Mouse (Mus musculus) large intestine, adult 2 months (tissue): ENCODE data around the gene Tnrc6c. TPM values are rescaled to one million over a fixed set of nuclear protein-coding genes. Genes with fewer than 3 reads are reported as not detected.

Experiments
- DNase-seq: peaks from one replicate; pipeline ENCODE4 v3.0.0-alpha.2; 2012; ENCODE audit warnings: low read depth, low spot score
- WGBS: fragments of 180-500 bp; shearing (Covaris S2); methylation state at CpG from one replicate; pipeline ENCODE4 v1.1.7; 2018; 5-methylcytosine and 5-hydroxymethylcytosine counted together
- polyA plus RNA-seq: library from polyadenylated mRNA; depleted of rRNA; stranded (reverse); fragments of >200 nt; gene quantifications from 2 replicates; pipeline ENCODE4 v1.2.3, GENCODE M21; 2012

Gene Tnrc6c
- polyA plus RNA-seq, 1 experiment, result 8.2 TPM

DNA sequence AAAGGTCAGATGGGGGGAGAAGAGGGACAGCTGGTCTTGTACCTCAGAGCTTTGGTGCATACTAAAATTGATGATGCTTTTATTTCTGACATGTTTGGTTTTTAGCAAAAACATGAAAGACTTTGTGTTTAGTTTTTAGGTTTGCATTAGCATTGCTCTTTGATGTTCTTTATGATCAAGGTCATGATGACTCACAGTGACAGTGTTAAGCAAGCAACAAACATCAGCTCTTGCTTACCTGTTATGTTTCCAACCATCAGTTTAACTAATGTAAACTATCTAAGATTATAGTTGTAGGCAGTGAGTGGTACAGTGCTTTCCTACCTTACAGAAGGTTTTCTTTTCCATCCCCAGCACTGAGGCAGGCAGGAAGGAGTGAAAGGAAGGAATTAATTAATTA, 12.5 kb downstream of the Tnrc6c start:
- no peak for DNase-seq

DNA sequence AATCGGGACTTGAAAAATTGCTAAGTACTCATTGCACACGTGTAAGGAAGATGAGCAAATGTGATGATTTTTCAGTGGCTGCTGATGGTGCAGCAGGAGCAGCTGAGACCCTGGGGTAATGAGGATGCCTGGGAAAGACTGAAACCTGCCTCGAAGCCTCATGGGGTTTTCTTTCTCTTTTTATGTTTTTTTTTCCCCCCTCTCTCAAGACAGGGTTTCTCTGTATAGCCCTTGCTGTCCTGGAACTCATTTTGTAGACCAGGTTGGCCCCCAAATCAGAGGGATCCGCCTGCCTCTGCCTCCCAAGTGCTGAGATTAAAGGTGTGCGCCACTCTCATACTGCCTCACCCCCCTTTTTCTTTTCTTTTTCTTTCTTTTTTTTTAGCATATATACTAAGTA, 13.1 kb downstream of the Tnrc6c start:
- WGBS, result 90% methylated on average over 5 of the region's 5 CpGs
- no peak for DNase-seq

DNA sequence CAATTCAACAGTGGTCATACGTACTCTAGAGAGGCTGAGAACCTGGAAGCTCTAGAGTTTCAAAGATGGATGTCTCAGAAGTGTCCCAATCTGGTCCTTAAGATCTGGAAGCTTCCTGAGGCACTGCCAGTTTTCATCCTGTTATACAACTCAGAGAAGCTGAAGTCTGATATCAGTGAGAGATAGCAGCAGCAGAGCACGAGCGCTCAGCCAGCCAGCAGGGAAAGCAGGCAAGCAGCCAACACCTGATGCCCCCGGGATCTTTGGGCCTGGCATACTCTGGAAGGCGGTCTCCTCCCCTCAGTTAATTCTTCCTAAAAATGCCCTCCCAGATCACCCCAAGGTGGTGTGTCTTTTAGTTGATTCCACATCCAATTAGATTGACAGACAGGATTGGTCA, 13.7 kb downstream of the Tnrc6c start:
- no peak for DNase-seq
- 71% methylated on average over 5 of the region's 5 CpGs for WGBS

DNA sequence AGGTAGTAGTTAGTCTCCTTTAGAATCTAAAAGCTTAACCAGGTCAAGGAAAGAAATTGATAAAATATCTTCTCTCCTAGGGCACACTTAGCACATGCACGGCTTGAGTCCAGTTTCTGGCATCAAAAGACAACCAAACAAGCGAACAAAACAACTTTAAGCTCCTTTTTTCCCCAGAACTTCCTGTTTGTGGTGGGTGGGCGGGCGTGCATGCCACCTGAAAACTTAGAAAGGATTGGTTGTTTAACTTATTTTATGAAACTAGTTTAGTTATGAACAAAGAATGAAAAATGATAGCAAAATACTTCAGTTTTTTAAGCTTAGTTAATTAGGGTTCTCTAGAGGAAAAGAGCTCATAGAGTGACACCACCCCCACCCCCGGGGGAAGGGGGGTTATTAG, 17.5 kb downstream of the Tnrc6c start:
- WGBS, result 81% methylated on average over 5 of the region's 5 CpGs
- no peak for DNase-seq

DNA sequence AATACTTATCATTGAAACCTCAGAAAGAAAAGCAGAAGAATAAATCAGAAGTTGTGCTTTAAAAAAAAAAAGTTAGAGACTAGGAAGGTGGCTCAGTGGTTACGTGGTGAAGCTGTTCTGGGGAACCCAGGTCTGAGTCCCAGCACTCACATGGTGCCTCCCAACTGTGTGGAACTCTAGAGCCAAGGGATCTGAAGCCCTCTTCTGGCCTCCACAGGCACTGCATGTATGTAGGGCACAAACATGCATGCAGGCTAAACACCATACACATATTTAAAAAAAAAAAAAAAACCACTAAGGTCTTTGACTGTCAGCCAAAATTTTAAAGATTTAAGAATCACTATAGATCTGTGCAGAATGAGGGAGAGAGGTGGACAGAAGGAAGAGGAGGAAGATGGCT, 20.4 kb downstream of the Tnrc6c start:
- 100% methylated on average over 1 of the region's 1 CpGs for WGBS
- no peak for DNase-seq

DNA sequence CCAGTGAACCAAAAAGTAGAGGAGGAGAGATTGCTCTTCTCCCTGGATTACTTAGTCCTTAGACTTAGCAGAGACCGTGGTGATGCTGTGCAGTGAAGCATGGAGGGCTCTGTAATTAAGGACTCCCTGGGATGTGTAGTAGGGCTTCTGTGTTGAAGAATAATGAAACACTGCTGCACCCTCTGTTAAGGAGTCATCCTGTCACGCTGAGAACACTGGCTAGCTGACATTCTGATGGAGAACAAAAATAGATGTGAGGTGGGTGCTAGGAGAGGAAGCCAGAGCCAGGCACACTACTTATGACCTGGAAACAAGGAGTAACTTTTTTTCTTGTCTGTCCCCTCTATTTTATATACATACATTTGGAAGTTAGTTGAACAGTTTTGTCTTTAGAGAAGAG, 22.6 kb downstream of the Tnrc6c start:
- 48% methylated on average over 2 of the region's 2 CpGs for whole genome bisulfite sequencing
- DNase-seq, result no peak

DNA sequence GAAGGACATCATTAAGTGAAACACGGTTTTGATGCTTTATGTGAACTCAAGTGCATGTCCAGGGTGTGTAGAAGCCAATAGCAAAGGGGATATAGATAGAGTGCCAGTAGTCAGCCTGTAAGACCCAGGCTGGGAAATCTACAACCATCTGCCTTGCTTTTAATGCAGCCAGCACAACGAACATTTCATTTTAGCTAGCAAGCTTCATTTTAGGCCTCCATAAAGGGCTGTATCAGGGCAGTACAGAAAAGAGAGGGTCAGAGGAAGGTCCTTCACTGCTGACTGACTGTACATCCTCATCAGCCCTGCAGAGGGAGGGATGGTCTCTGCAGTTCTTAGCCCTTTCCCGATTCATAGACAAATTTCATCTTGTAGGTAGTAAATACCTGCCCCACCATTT, 23.0 kb downstream of the Tnrc6c start:
- no peak for DNase-seq
- 59% methylated on average over 3 of the region's 3 CpGs for WGBS

DNA sequence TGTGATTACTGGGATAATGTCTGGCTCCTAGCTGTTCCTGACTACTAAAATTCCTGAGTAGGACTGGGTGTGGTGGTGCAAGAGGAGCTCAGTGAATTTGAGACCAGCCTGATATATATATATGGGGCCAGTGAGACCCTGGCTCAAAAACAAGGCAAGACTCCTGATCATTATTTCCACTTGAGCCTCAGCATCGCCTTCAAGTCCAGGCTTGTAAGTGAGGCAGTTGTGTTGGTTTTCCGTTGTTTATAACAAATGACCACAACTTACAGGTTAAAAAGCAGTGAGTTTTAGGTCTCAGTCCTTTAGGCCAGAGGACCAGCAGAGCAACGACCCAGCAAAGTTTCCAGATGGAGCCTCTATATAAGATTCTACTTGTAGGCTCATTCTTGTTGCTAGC, 23.5 kb downstream of the Tnrc6c start:
- DNase-seq, result no peak
- WGBS, result 79% methylated on average over 3 of the region's 3 CpGs

DNA sequence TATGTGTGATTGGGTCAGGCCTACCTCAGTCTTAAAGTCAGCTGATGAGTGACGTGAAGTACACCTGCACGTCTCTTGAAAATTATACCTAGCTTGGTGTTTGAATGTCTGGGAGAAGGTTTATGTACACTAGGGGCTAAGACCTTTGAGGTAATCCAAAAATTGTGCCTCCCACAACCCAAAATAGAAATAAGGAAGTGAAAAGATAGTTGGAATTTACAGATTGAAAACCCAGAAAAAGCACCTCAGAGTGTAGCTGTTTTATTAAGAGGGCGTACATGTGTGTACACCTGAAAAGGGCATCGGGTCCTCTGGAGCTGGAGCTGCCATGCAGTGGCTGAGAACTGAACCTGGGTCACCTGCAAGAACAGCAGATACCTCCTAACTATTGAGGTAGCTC, 24.1 kb downstream of the Tnrc6c start:
- no peak for DNase-seq
- WGBS, result 77% methylated on average over 4 of the region's 4 CpGs

DNA sequence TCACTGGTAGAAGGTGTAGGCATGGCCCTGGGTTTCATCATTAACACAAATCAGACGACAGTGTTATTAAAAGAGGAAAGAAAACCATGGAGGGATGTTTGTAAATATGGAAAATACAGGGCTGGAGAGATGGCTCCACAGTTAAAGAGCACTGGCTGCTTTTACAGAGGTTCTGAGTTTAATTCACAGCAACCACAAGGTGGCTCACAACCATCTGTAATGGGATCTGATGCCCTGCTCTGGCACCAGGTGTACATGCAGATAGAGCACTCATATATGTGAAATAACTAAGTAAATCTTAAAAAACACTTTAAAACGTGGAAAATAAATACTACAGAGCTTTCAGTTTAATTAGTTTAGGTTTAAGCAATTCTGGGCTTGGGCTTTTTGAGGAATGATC, 24.7 kb downstream of the Tnrc6c start:
- DNase-seq, result no peak
- 17% methylated on average over 2 of the region's 2 CpGs for WGBS

DNA sequence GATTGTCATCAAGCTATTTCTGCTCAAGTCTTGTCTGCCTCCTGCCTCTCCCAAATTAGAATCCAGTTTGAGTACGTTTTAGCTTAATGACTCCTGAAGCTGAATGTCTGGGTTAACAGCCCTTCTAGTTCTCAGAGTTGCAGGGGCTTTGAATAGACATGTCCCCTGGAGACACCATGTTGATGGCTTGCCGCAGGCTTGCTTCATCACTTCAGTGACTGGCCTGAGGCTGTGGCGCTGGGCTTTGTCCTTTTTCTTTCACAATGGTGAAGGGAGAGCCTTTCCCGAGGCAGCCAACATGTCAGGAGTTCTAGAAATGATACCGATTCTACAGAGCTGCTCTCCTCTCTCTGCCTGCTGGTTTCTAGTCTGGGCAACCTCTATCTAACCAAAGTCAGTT, 30.6 kb downstream of the Tnrc6c start:
- no peak for DNase-seq
- WGBS, result 42% methylated on average over 5 of the region's 5 CpGs

DNA sequence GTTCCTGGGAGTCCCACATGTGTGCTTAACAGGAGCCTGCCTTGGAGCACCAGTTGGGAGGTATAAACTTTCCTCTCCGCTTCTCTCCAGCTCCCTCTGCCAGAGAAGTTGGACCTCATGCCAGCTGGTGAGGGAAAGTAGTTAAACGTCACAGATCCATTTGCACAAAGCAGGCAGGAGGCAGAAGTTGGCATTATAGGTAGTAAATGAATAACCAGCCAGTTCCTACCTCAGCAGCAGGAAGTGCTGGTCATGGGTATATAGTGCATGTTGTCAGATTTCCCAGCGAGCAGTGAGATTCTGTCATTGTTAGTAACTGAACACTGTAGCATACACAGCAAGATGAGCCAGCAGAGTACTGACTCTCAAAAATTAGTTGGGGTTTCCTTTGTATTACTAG, 31.4 kb downstream of the Tnrc6c start:
- WGBS, result 13% methylated on average over 3 of the region's 3 CpGs
- DNase-seq, result peak; percentile 75

DNA sequence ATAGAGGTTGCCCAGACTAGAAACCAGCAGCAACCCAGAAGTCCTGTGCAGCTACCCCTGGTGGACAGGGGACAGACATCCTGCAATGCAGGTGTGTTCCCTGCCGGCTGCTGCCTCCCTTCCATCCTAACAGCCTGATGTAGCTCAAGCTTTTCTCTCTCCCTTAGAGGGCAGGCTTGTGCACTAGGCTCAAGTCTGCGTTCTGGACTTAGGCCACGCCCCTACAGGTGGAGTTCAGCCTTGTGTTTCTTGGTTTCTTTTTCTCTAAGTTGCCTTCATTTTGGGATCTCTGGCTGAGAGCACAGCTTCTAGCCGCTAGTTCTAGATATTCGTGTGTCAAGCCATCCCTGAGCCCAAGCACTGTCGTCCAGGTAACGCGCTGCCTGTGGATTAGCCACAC, 31.9 kb downstream of the Tnrc6c start:
- peak; percentile 57 for DNase-seq

DNA sequence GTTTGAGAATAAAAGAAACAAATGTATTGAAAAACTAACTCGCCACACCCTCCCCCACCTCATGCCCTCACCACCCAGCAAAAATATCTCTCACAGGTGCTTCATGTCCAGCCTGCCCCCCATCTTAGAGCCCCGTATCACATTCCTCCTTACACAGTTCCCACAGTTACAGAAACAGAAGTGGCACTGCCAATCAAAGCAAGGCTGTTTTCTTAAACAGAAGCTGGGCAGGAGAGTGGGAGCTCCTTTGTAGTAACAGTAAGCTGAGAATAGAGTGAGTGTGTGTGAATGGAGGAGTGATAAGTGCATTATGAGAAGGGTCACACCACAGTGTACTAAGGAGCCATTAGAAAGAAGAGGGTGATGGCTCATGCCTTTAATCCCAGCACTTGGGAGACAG, 34.5 kb downstream of the Tnrc6c start:
- WGBS, result 89% methylated on average over 2 of the region's 2 CpGs
- no peak for DNase-seq

More for the DNA sequence above, 31.9 kb downstream of the Tnrc6c start:
- 30% methylated on average over 8 of the region's 8 CpGs for WGBS

DNA sequence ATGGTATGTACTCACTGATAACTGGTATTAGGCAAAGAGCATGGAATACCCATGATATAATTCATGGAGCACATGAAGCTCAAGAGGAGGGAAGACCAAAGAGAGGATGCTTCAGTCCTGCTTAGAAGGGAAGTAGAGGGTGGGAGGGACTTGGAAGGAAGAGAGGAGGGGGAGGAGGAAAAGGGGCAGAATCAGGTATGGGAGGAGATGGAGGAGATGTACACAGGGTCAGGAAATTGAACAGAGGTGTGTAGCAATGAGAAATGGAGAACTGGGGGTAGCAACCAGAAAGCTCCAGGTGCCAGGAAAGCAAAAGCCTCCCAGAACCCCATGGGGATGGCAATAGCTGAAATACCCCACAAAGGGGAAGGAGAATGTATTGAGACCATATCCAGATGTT, 37.2 kb downstream of the Tnrc6c start:
- no peak for DNase-seq

DNA sequence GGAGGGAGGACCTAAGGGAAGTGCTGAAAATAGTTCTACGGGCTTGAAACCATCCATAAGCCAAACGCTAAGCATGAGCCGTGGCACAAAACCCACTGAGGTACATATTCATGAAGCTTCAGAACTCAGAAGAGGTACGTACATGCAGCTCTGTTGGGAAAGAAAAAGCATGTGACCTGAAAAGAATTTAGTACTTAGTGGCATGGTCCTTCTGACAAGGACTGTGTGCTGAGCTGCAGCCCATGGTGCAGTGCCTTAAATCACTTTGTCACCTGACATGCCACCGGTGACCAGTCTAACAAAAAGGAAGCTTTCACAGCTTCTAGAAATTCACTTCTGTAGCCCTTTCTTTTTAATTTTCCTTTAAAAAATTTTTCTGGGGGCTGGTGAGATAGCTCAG, 40.0 kb downstream of the Tnrc6c start:
- DNase-seq, result no peak
- WGBS, result 86% methylated on average over 5 of the region's 5 CpGs

DNA sequence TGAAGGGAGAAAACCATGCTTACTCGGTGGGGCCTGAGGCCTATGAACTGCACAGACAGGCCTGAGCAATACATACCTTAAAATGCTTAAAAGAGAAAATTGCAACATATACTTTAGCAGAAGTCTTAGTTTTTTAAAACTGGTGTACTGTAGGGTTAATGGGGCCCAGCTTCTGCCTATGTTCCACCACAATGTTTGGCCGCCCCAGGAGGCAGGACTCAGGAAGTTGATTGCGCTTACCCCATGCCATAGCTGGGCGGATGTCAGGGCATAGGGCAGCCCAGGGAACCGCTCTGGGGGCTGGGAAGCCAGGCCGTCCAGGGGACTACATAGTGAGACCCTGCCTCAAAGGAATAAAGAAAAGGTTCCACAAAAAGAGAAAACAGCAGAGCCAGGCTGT, 42.5 kb downstream of the Tnrc6c start:
- 80% methylated on average over 6 of the region's 6 CpGs for WGBS
- no peak for DNase-seq

DNA sequence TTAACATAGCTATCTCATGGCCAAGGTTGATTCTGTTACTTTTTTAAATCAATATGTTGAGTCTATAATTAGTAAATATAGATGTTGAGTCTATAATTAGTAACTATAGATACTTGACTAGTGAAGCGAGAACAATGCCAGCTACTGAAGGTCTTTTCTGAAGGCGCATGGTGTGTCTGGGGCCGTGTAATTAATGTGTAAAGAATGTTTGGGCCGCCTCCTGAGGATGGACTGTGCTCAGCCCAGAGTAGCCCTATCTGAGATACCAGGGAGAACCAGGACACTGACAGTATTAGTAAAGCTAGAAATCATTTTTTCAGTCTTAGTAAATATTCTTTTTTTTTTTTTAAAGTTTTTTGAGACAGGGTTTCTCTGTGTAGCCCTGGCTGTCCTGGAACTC, 46.8 kb downstream of the Tnrc6c start:
- DNase-seq, result no peak
- 88% methylated on average over 4 of the region's 4 CpGs for WGBS

DNA sequence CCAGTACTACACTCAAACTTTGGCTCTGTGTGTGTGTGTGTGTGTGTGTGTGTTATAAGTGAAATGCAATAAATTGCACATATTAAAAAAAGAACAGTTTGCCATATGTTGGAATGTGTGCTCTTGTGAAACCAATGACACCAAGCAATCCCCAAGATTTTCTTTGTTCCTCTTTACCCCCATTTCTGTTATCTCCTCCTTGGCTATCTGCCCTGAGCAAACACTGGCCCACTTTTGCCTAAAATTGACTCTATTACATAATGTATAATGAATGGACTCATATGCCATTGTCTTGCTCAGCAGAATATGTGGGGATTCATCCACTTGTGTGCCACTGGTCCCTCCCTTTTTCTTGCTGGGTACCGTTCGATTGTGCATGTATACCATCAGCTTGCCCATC, 52.2 kb downstream of the Tnrc6c start:
- 88% methylated on average over 2 of the region's 2 CpGs for WGBS
- DNase-seq, result no peak

DNA sequence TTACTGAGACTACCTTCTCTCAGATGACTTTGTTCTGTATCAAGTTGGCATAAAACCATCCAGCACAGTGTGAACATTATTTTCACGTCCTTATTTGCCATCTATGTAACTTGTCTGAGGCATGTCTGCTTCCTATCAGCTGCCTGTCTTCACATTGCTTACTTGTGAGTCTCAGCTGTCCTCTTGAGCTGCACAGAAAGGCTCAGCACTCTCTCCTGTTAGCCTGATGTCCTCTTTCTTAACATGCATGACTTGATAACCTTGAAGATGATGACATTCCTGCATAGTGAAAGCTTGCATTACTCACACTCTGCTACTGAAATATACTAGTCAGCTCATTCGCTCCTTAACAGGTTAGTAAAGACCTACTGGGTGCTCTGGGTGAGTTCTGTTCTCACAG, 53.1 kb downstream of the Tnrc6c start:
- DNase-seq, result no peak
- WGBS, result 67% methylated on average over 2 of the region's 2 CpGs

DNA sequence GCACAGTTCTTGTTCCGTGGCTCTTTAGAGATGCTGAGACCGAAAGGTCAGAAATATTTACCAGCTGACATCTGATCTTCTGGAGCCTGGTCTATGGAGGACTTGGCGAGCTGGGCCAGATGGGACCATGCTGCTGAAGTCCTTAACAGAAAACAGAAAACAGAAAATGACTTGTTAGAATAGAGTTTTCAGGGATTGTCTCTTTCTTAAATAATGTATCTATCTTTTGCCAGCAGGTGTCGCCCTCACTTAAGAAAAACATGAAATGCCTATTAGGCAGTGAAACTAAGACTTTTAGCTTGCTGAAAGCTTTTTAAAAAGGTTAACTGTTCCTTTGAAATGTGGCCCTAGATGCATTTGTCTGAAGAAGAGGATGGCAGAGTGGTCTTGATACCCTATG, 55.2 kb downstream of the Tnrc6c start:
- WGBS, result 49% methylated on average over 4 of the region's 4 CpGs
- peak; percentile 61 for DNase-seq

DNA sequence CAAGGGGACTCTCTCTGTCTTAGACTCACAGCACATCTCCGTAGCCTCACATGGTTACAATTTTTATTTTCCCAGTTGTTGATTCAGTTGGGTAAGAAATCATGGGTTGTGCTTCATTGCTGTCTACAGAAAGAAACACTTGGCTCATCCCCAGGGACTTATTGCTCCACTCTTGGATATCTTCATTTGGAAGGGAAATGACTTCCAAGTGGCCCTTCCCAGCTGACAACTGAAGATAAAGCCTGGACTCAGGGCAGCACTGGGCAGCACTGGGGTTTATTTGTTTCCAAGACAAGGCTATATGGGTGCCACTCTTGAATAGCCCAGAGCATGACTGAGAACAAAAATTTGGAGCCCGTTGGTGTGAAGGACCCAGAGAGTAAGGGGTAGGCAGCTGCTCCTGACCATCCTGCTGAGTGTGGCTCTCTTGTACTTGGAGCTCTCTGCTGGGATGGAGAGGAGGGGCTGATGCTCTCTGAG, 56.8 kb downstream of the Tnrc6c start:
- WGBS, result 66% methylated on average over 2 of the region's 2 CpGs
- DNase-seq, result no peak

DNA sequence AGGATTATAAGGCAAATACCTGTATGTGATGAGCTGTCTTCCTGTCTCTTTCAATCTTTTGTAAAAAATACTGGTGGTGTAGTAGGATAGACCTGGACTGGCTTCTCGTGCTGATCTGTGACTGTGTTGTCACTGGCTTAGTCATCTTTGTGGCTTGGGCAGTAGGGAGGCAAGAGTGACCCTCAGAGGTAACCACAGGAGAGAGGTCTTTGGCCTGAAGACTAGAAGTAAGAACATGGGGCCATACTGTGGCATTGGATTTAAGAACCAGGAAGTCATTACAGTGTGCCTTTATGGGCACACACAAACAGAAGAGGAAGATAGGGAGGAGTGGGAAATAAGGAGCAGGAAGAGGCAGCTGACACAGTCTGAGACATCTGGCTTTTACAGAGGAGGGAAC, 58.0 kb downstream of the Tnrc6c start:
- no peak for DNase-seq
- WGBS, result 43% methylated on average over 1 of the region's 1 CpGs
